Mouse (Mus musculus): ENCODE results near the gene Zfhx3. TPM values are rescaled to one million over a fixed set of nuclear protein-coding genes. Genes with fewer than 3 reads are reported as not detected.

Gene Zfhx3
- polyA plus RNA-seq, 1 experiment from 2014 or later = 19.8 TPM

GRCm38 (mm10) chr8:108764403-108765194 lies 822.2 kb downstream of the Zfhx3 start:
- 38% methylated on average over 19 of the region's 19 CpGs for WGBS
- DNase-seq = no peak
- H3K4me2 ChIP-seq = 0 out of 2 replicates have a peak overlapping the region, but pooled peaks have one; percentile 10

DNA sequence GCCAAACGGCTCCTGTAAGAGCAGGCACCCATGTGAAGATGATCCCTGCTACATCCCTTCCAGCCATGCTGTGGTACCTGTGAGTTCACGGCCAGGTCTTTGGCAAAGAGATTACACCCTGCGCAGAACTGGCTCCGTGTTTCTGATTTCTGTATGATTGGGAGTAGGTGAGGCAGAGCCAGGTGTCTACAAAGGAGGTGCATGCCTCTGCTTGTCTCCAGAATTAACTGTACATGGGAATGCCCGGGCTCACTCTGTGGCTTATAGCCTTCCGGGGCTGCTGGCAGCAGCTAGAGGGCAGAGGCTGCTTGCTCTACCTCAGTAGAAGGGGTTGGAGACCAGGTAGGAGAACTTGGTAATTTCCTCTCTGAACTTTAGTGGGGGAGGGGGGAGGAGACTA lies 823.7 kb downstream of the Zfhx3 start:
- TF ChIP-seq CTCF (IDR thresholded peaks at IDR 0.05; ENCODE audit: low read depth) = no peak
- Histone ChIP-seq H3K9ac (no peak overlapping the region), H3K4me1 (ENCODE audit: insufficient read depth) (peaks cover 27% of the 10 kb centered on the region), H3K9me3 (ENCODE audit: low read depth, low read length) (no peaks in the 10 kb centered on the region), H3K36me3 (ENCODE audit: insufficient read depth) (no peaks in the 10 kb centered on the region), H3K27me3 (ENCODE audit: insufficient read depth, low read length) (no peaks in the 10 kb centered on the region), H3K4me3 (ENCODE audit: low read depth, low read length) (no peak overlapping the region), H3K27ac (ENCODE audit: low read depth) (no peak overlapping the region), H3K4me2 (no peak overlapping the region)
- no peak for DNase-seq
- 68% methylated on average over 6 of the region's 6 CpGs for WGBS
- no peak for ATAC-seq (ENCODE audit: insufficient read depth)

More at GRCm38 (mm10) chr8:108764403-108765194, 822.2 kb downstream of the Zfhx3 start:
- Histone ChIP-seq H3K4me1 (ENCODE audit: insufficient read depth) (peaks cover 32% of the 10 kb centered on the region), H3K9me3 (ENCODE audit: low read depth, low read length) (no peaks in the 10 kb centered on the region), H3K27ac (ENCODE audit: low read depth) (peak overlapping the region; percentile 42; the same call in 1 of the 2 replicates), H3K36me3 (ENCODE audit: insufficient read depth) (no peaks in the 10 kb centered on the region), H3K9ac (no peak overlapping the region), H3K4me3 (ENCODE audit: low read depth, low read length) (no peak overlapping the region), H3K27me3 (ENCODE audit: insufficient read depth, low read length) (no peaks in the 10 kb centered on the region)
- TF ChIP-seq CTCF (IDR thresholded peaks at IDR 0.05; ENCODE audit: low read depth) = no peak
- ATAC-seq (ENCODE audit: insufficient read depth) = no peak

GRCm38 (mm10) chr8:108768051-108768450 lies 825.6 kb downstream of the Zfhx3 start:
- H3K9ac ChIP-seq = no peak overlapping the region
- peaks cover 24% of the 10 kb centered on the region for H3K4me1 ChIP-seq (ENCODE audit: insufficient read depth)
- ATAC-seq (ENCODE audit: insufficient read depth) (no peak), DNase-seq (no peak)
- no peaks in the 10 kb centered on the region for H3K27me3 ChIP-seq (ENCODE audit: insufficient read depth, low read length)
- H3K4me2 ChIP-seq = no peak overlapping the region
- 60% methylated on average over 7 of the region's 7 CpGs for WGBS
- no peaks in the 10 kb centered on the region for H3K9me3 ChIP-seq (ENCODE audit: low read depth, low read length)
- no peaks in the 10 kb centered on the region for H3K36me3 ChIP-seq (ENCODE audit: insufficient read depth)
- H3K27ac ChIP-seq (ENCODE audit: low read depth) = no peak overlapping the region
- H3K4me3 ChIP-seq (ENCODE audit: low read depth, low read length) = no peak overlapping the region
- no peak for TF ChIP-seq CTCF (IDR thresholded peaks at IDR 0.05; ENCODE audit: low read depth)

GRCm38 (mm10) chr8:108770334-108770733 lies 827.9 kb downstream of the Zfhx3 start:
- Histone ChIP-seq H3K9me3 (ENCODE audit: low read depth, low read length) (no peaks in the 10 kb centered on the region), H3K9ac (no peak overlapping the region), H3K4me2 (no peak overlapping the region), H3K4me1 (ENCODE audit: insufficient read depth) (peaks cover 9% of the 10 kb centered on the region), H3K27ac (ENCODE audit: low read depth) (no peak overlapping the region), H3K4me3 (ENCODE audit: low read depth, low read length) (no peak overlapping the region), H3K36me3 (ENCODE audit: insufficient read depth) (no peaks in the 10 kb centered on the region), H3K27me3 (ENCODE audit: insufficient read depth, low read length) (no peaks in the 10 kb centered on the region)
- WGBS = 74% methylated on average over 4 of the region's 4 CpGs
- TF ChIP-seq CTCF (IDR thresholded peaks at IDR 0.05; ENCODE audit: low read depth) = no peak
- ATAC-seq (ENCODE audit: insufficient read depth) (no peak), DNase-seq (no peak)

DNA sequence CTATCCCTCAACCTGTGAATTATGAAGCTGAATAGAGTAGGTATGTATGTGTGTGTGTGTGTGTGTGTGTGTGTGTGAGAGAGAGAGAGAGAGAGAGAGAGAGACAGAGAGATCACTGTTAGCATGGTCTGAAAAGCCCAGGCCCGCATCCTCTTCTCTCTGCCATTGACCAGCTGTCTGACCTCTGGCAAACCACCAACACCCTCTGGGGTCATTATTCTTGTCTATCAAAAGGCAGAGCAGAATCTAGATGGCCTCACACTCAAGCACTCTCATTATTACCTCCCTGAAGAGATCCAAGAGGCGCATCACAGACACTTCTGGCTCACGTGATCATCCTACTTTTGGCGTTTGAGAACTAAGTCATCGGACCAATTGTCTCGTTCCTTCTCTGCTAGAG lies 831.0 kb downstream of the Zfhx3 start:
- Histone ChIP-seq H3K36me3 (ENCODE audit: insufficient read depth) (no peaks in the 10 kb centered on the region), H3K4me2 (no peak overlapping the region), H3K27me3 (ENCODE audit: insufficient read depth, low read length) (no peaks in the 10 kb centered on the region), H3K9me3 (ENCODE audit: low read depth, low read length) (no peaks in the 10 kb centered on the region), H3K4me1 (ENCODE audit: insufficient read depth) (peaks cover 7% of the 10 kb centered on the region; the same call in 1 of the 2 replicates), H3K27ac (ENCODE audit: low read depth) (no peak overlapping the region), H3K4me3 (ENCODE audit: low read depth, low read length) (no peak overlapping the region), H3K9ac (no peak overlapping the region)
- DNase-seq = no peak
- no peak for TF ChIP-seq CTCF (IDR thresholded peaks at IDR 0.05; ENCODE audit: low read depth)
- WGBS = 55% methylated on average over 6 of the region's 6 CpGs
- no peak for ATAC-seq (ENCODE audit: insufficient read depth)

DNA sequence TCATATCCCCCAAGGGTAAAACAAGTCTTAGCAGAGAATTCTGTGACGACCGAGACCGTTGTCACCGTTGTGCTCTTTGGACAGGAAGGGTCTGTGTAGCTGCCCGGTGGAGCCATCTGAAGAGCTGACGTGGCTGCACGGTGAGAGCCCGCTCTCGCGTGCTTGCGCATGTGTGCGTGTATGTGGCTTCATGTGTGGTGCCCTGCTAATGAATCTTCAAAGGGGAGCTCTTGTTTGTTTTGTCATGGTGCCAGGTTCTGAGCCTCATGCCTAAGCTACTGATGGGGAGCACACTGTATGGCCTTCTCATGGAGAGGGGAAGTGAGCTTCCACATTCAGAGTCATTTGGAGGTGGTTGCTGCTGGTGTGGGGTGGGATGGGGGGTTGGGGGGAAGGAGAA lies 835.6 kb downstream of the Zfhx3 start:
- no peaks in the 10 kb centered on the region for H3K9me3 ChIP-seq (ENCODE audit: low read depth, low read length)
- H3K36me3 ChIP-seq (ENCODE audit: insufficient read depth) = no peaks in the 10 kb centered on the region
- H3K4me1 ChIP-seq (ENCODE audit: insufficient read depth) = peaks cover 11% of the 10 kb centered on the region
- TF ChIP-seq CTCF (IDR thresholded peaks at IDR 0.05; ENCODE audit: low read depth) = no peak
- H3K9ac ChIP-seq = no peak overlapping the region
- H3K4me3 ChIP-seq (ENCODE audit: low read depth, low read length) = no peak overlapping the region
- ATAC-seq (ENCODE audit: insufficient read depth) (peak; percentile 57; the same call in 1 of the 2 replicates), DNase-seq (peak; percentile 70)
- H3K4me2 ChIP-seq = no peak overlapping the region
- H3K27ac ChIP-seq (ENCODE audit: low read depth) = no peak overlapping the region
- 54% methylated on average over 12 of the region's 12 CpGs for WGBS
- H3K27me3 ChIP-seq (ENCODE audit: insufficient read depth, low read length) = no peaks in the 10 kb centered on the region

GRCm38 (mm10) chr8:108778551-108778950 lies 836.1 kb downstream of the Zfhx3 start:
- no peaks in the 10 kb centered on the region for H3K36me3 ChIP-seq (ENCODE audit: insufficient read depth)
- H3K9ac ChIP-seq = no peak overlapping the region
- H3K9me3 ChIP-seq (ENCODE audit: low read depth, low read length) = no peaks in the 10 kb centered on the region
- H3K4me1 ChIP-seq (ENCODE audit: insufficient read depth) = peaks cover 11% of the 10 kb centered on the region
- no peaks in the 10 kb centered on the region for H3K27me3 ChIP-seq (ENCODE audit: insufficient read depth, low read length)
- WGBS = 70% methylated on average over 9 of the region's 9 CpGs
- 0 out of 2 replicates have a peak overlapping the region, but pooled peaks have one; percentile 18 for H3K27ac ChIP-seq (ENCODE audit: low read depth)
- ATAC-seq (ENCODE audit: insufficient read depth) = no peak
- no peak for TF ChIP-seq CTCF (IDR thresholded peaks at IDR 0.05; ENCODE audit: low read depth)
- H3K4me3 ChIP-seq (ENCODE audit: low read depth, low read length) = no peak overlapping the region
- no peak overlapping the region for H3K4me2 ChIP-seq
- no peak for DNase-seq

Data from lung, embryonic 14.5 days (tissue).